Mouse (Mus musculus) limb, embryonic 11.5 days (tissue): ENCODE measurements around the gene Uqcr10. TPM values are rescaled to one million over a fixed set of nuclear protein-coding genes. Genes with fewer than 3 reads are reported as not detected.

Experiments used
- ATAC-seq: fragments of 200-750 bp; cut with Nextera tagmentation; 2 replicates; pipeline ENCODE4 v1.8.0; 2017; ENCODE audit warnings: low read depth; ENCODE audit not compliant: insufficient number of reproducible peaks, low FRiP score, low TSS enrichment
- DNase-seq: peaks from one replicate; pipeline ENCODE4 v3.0.0-alpha.2; 2015; ENCODE audit warnings: low spot score
- H3K27ac ChIP-seq: fragments of 300-500 bp; sonication (generic); replicated peaks from 2 replicates; pipeline ENCODE4 v1.5.1; 2014; ENCODE audit warnings: low read depth, mild to moderate bottlenecking, low read length
- H3K27me3 ChIP-seq: fragments of 300-500 bp; sonication (generic); 2 replicates; pipeline ENCODE4 v1.6.1; 2014; ENCODE audit warnings: mild to moderate bottlenecking, low read length, mixed read lengths; ENCODE audit not compliant: control insufficient read depth, insufficient read depth
- H3K36me3 ChIP-seq: fragments of 300-500 bp; sonication (generic); 2 replicates; pipeline ENCODE4 v1.6.1; 2014; ENCODE audit warnings: mild to moderate bottlenecking, low read length, moderate library complexity, mixed read lengths; ENCODE audit not compliant: control insufficient read depth, insufficient read depth
- H3K4me1 ChIP-seq: fragments of 300-500 bp; sonication (generic); 2 replicates; pipeline ENCODE4 v1.6.1; 2014; ENCODE audit warnings: low read length, mixed read lengths; ENCODE audit not compliant: control insufficient read depth, insufficient read depth
- H3K4me2 ChIP-seq: fragments of 300-500 bp; sonication (generic); 2 replicates; pipeline ENCODE4 v1.6.1; 2014; ENCODE audit warnings: low read depth, mild to moderate bottlenecking, moderate library complexity; ENCODE audit not compliant: severe bottlenecking
- H3K4me3 ChIP-seq: fragments of 300-500 bp; sonication (generic); 2 replicates; pipeline ENCODE4 v1.5.1; 2014; ENCODE audit warnings: low read depth, low read length
- H3K9ac ChIP-seq: fragments of 300-500 bp; sonication (generic); 2 replicates; pipeline ENCODE4 v1.6.1; 2014; ENCODE audit warnings: mild to moderate bottlenecking, low read length
- H3K9me3 ChIP-seq: fragments of 300-500 bp; sonication (generic); 2 replicates; pipeline ENCODE4 v1.6.1; 2016; ENCODE audit warnings: low read length; ENCODE audit not compliant: control insufficient read depth
- WGBS: fragments of 180-500 bp; shearing (Covaris S2); extraction: QIAGEN DNeasy Blood & Tissue Kit; methylation state at CpG from one replicate; pipeline ENCODE4 v1.1.7; 2014; 5-methylcytosine and 5-hydroxymethylcytosine counted together
- polyA plus RNA-seq: library from polyadenylated mRNA; unstranded; fragments of >200 nt; fragmentation: Nextera tagmentation; extraction: Ambion mirVana; gene quantifications from 2 replicates; pipeline ENCODE4 v1.2.1, GENCODE M21; 2014

Uqcr10 gene
- polyA plus RNA-seq, result 639 and 641 TPM in 2 replicates

DNA sequence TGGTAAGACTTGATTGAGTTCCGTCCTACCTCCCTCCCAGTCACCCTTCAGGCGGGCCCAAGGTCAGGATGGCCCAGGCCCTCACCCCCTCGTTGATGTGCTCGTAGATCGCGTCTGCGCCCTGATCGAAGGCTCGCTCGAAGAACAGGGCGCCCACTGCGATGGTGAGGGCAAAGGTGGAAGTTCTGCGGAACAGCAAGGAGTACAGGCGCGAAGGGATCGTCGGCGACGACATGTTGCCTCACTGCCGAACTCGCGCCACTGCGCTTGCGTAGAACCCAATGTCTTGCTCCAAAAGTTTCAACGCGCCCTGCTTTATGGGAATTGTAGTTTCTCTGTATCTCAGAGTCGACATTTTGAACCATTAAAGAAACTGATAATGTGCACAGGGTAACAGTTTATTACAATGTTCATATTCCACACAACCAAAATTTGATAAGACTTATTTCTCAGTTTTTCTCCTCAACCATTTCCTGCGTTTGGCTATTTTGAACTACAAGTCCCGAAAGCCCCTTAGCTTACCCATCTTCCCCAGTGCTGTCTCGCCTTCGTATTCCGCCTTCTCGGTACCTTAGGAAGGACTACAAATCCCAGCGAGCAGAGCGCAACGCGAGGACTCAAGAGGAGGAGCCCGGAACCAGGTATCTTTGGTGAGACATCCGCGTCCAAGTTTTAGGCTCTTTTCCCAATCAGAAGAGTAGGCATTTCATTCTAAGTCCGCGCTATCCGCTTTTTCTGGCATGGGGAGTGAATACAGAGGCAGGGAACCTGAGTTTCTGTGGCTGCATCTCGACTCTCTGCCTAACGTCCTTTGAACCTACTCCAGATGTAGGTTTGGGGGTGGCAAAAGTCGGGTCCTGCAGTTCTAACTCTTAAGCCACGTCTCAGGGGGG, at the start of gene Uqcr10, which contains the start of gene Zmat5:
Gene Uqcr10 (minus strand): TSS at position 271 of the 893 bp plus-strand sequence.
Gene Zmat5 (plus strand): TSS at position 607 of the 893 bp plus-strand sequence.
- under 1% methylated on average over 47 of the region's 47 CpGs for WGBS
- peak; percentile 88 for ATAC-seq
- no peak within 1 kb of the TSS for H3K27ac ChIP-seq
- peak; percentile 91 for DNase-seq
- no peaks in the 10 kb centered on the region for H3K27me3 ChIP-seq
- H3K4me1 ChIP-seq, result no peaks in the 10 kb centered on the region
- peak within 1 kb of the TSS; percentile 88 for H3K4me3 ChIP-seq
- peaks cover 9% of the 10 kb centered on the region for H3K36me3 ChIP-seq
- H3K9me3 ChIP-seq, result no peaks in the 10 kb centered on the region
- peak within 1 kb of the TSS; percentile 80 for H3K4me2 ChIP-seq
- peak within 1 kb of the TSS; percentile 87 for H3K9ac ChIP-seq

DNA sequence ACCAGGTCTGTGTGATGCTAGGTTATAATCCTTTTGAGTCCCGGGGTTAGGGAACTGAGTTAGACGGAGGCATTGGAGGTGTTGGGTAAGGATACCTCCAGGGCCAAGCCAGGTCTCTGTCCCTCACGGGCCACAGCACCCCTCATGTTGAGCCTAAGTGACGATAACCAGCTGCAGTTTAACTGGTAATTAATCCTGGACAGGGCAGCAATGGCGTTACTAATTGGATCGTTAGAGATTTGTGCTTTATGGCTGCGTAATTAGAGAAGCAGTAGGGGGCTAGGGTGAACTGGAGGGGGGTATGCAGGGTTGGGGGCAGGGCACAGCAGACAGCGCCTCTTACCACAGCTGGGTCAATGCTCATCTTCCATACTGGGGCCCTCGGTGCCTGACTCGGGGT, 48.7 kb upstream of the Uqcr10 start:
- no peak overlapping the region for H3K27ac ChIP-seq
- H3K9ac ChIP-seq, result no peak overlapping the region
- DNase-seq, result no peak
- 23% methylated on average over 10 of the region's 10 CpGs for WGBS
- ATAC-seq, result no peak
- no peak overlapping the region for H3K4me3 ChIP-seq
- no peaks in the 10 kb centered on the region for H3K9me3 ChIP-seq
- H3K4me1 ChIP-seq, result peaks cover 4% of the 10 kb centered on the region; the same call in 1 of the 2 replicates
- H3K4me2 ChIP-seq, result no peak overlapping the region
- peaks cover 28% of the 10 kb centered on the region for H3K27me3 ChIP-seq
- H3K36me3 ChIP-seq, result no peaks in the 10 kb centered on the region

DNA sequence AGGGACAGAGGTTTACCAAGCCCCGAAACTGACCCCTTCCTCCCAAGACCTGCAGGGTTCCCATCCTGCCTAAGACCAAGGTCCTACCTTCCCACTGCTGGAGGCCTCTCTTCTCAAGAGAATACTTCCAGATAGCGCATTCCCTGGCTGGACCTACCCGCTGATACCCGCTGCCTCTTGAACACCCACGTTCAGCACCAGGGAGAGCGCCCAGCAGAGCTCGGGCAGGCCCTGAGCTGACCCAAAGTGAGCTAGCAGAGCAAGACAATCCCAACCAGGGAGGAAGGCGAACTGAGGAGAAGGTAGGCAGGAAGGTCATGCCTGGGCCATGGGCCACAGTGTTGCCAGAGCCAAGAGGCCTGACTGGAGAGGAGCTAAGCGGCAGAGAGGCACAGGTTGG, 46.1 kb upstream of the Uqcr10 start:
- WGBS, result 5% methylated on average over 9 of the region's 9 CpGs
- no peak overlapping the region for H3K4me3 ChIP-seq
- H3K27ac ChIP-seq, result no peak overlapping the region
- H3K36me3 ChIP-seq, result no peaks in the 10 kb centered on the region
- no peak for ATAC-seq
- H3K9ac ChIP-seq, result no peak overlapping the region
- H3K9me3 ChIP-seq, result no peaks in the 10 kb centered on the region
- no peak overlapping the region for H3K4me2 ChIP-seq
- peaks cover 17% of the 10 kb centered on the region for H3K4me1 ChIP-seq
- H3K27me3 ChIP-seq, result peaks cover 48% of the 10 kb centered on the region
- peak; percentile 93 for DNase-seq

DNA sequence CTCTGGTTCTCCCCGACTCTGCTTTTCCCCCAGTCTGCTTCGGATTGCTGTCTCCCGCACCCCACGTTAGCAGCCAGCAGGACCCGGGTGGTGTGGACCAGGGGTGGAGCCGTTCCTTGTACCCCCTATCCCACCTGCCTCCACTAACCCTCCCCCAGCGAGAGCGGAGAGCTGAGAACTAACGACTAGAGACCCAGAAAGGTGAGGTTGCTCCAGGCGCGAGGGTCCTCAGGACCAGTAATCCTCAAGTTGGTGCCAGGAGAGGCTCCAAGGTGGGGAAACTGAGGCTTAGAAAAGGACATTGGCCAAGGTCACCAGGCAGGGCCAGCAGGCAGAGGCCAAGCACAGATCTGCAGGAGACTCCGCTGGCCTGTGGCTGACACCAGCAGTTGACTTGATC, 43.1 kb upstream of the Uqcr10 start:
- no peak for ATAC-seq
- H3K36me3 ChIP-seq, result no peaks in the 10 kb centered on the region
- peaks cover 13% of the 10 kb centered on the region for H3K4me1 ChIP-seq
- under 1% methylated on average over 12 of the region's 12 CpGs for WGBS
- H3K4me3 ChIP-seq, result peak overlapping the region; percentile 40
- H3K27me3 ChIP-seq, result peaks cover 72% of the 10 kb centered on the region
- H3K27ac ChIP-seq, result no peak overlapping the region
- H3K4me2 ChIP-seq, result peak overlapping the region; percentile 91
- DNase-seq, result no peak
- no peaks in the 10 kb centered on the region for H3K9me3 ChIP-seq
- no peak overlapping the region for H3K9ac ChIP-seq

DNA sequence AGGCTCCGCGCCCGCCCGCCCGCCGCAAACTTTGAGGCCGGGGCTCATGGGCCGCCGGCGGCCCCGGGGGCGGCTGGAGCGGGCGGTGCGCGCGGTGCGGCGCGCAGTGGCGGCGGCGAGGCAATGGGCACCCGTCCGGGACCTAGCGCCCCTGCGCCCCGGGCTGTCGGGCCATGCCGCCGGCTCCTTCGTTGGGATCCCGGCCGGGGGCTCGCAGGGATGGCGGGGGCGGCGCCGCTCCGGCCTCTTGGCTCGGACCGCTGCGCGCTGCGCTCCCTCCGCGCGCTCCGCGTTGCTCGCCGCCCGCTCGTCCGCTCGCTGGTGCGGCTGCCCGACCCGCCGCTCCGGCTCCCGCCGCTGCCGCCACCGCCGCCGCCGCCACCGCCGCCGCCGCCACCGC, 42.6 kb upstream of the Uqcr10 start, which contains the start of gene Cabp7:
Gene Cabp7 (minus strand): TSS at position 46 of the 400 bp plus-strand sequence.
- H3K36me3 ChIP-seq, result no peaks in the 10 kb centered on the region
- ATAC-seq (no peak), DNase-seq (peak; percentile 33)
- H3K27ac ChIP-seq, result no peak within 1 kb of the TSS
- peak within 1 kb of the TSS; percentile 37; the same call in 1 of the 2 replicates for H3K9ac ChIP-seq
- peak within 1 kb of the TSS; percentile 91 for H3K4me2 ChIP-seq
- WGBS, result under 1% methylated on average over 33 of the region's 73 CpGs
- H3K9me3 ChIP-seq, result no peaks in the 10 kb centered on the region
- peaks cover 74% of the 10 kb centered on the region for H3K27me3 ChIP-seq
- H3K4me3 ChIP-seq, result peak within 1 kb of the TSS; percentile 40
- peaks cover 13% of the 10 kb centered on the region for H3K4me1 ChIP-seq

DNA sequence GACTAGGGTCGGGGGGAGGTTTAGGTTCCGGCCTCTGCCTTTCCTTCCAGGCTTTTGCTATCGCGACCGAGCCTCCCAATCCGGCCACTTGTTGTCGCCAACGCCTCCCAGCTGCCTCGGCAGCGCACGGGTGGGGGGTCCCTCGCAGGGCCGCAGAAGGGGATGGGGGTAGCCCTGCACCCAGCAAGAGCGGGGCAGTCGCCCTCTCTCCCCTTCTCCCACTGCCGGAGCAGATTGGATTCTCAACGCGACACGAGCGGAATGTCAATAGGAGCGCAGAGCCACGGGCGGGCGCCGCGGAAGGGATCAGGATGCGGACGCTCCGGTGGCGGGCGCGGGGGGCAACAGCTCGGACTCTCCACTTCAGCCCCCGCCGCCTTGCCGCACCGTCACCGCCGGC, 41.8 kb upstream of the Uqcr10 start:
- peaks cover 13% of the 10 kb centered on the region for H3K4me1 ChIP-seq
- no peaks in the 10 kb centered on the region for H3K36me3 ChIP-seq
- under 1% methylated on average over 39 of the region's 39 CpGs for WGBS
- peak overlapping the region; percentile 40 for H3K4me3 ChIP-seq
- peak; percentile 41 for DNase-seq
- ATAC-seq, result no peak
- H3K27me3 ChIP-seq, result peaks cover 74% of the 10 kb centered on the region
- H3K9me3 ChIP-seq, result no peaks in the 10 kb centered on the region
- no peak overlapping the region for H3K27ac ChIP-seq
- H3K9ac ChIP-seq, result no peak overlapping the region
- peak overlapping the region; percentile 91 for H3K4me2 ChIP-seq

DNA sequence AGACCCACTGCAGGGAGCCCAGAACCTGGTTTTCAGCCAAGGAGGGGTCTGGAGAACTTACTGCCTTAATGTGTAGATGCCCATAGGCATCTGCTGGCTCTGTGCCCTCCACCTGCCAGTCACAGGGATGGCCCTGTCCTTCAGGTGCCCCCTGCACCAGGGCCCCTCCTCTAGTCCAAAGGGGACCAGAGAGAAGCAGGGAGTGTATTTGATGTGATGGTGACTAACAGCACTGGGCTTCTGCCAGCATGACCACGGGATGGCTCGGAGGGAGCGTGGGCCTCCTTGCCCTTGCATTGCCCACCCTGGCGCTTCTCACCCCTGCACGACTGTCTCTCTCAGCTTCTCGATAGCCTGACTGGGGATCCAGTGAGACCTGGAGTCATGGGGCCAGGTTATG, 40.5 kb upstream of the Uqcr10 start:
- Histone ChIP-seq H3K9ac (no peak overlapping the region), H3K36me3 (no peaks in the 10 kb centered on the region), H3K4me2 (no peak overlapping the region), H3K27ac (no peak overlapping the region), H3K9me3 (no peaks in the 10 kb centered on the region), H3K27me3 (peaks cover 69% of the 10 kb centered on the region), H3K4me1 (peaks cover 13% of the 10 kb centered on the region), H3K4me3 (no peak overlapping the region)
- no peak for ATAC-seq
- no peak for DNase-seq
- 67% methylated on average over 6 of the region's 6 CpGs for WGBS

DNA sequence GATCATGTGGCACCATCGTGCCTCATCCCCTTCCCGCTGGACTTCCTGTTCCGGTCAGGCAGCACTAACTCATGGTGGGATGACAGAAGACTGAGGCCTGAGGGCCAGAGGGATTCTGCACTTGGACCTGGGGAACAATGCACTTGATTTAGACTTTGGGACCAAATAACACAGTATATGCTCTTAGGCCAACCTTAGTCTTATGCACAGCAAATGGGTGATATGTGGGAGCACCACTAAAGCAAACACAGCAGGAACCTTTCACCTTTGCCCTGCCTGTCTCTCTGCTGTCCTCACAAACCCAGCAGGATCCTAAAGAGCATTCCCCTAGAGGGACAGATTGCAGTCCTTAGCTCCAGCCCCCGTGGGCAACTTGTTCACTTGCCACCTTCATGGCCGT, 36.6 kb upstream of the Uqcr10 start:
- Histone ChIP-seq H3K4me3 (no peak overlapping the region), H3K4me1 (peaks cover under 1% of the 10 kb centered on the region; the same call in 1 of the 2 replicates), H3K27ac (no peak overlapping the region), H3K4me2 (no peak overlapping the region), H3K36me3 (peaks cover 2% of the 10 kb centered on the region; the same call in 1 of the 2 replicates), H3K9ac (no peak overlapping the region), H3K27me3 (peaks cover 31% of the 10 kb centered on the region), H3K9me3 (no peaks in the 10 kb centered on the region)
- no peak for DNase-seq
- no peak for ATAC-seq
- WGBS, result 56% methylated on average over 5 of the region's 5 CpGs
